Mouse (Mus musculus) brain, embryonic 18.5 days (tissue): ENCODE results near the gene Flt4.
"Not testable (repeated sequence)": the region's sequence is repeated elsewhere in the genome, so short reads cannot be mapped to it uniquely, and the experiment has no call there.

Experiments used
- DNase-seq: peaks from one replicate; pipeline ENCODE4 v3.0.0-alpha.2; 2012; ENCODE audit warnings: low read depth, low spot score

Gene Flt4

GRCm38 (mm10) chr11:49608938-49609867 is at the start of gene Flt4:
TSS of gene Flt4 (plus strand) at chr11:49609263.
- DNase-seq, result not testable (repeated sequence)

GRCm38 (mm10) chr11:49575054-49575453 is 34.0 kb upstream of the Flt4 start:
- not testable (repeated sequence) for DNase-seq

- DNase-seq, result not testable (repeated sequence)
Measured at GRCm38 (mm10) chr11:49580452-49580851, 28.6 kb upstream of the Flt4 start.

GRCm38 (mm10) chr11:49590213-49590612 is 18.9 kb upstream of the Flt4 start:
- no peak for DNase-seq

- DNase-seq, result not testable (repeated sequence)
Measured at GRCm38 (mm10) chr11:49597149-49597548, 11.9 kb upstream of the Flt4 start.

- DNase-seq, result not testable (repeated sequence)
Measured at GRCm38 (mm10) chr11:49608306-49608705, 757 bp upstream of the Flt4 start.

- DNase-seq, result not testable (repeated sequence)
Measured at GRCm38 (mm10) chr11:49609868-49610824, 1.1 kb downstream of the Flt4 start.

GRCm38 (mm10) chr11:49611349-49611748 is 2.3 kb downstream of the Flt4 start:
- DNase-seq, result not testable (repeated sequence)

- no peak for DNase-seq
Measured at GRCm38 (mm10) chr11:49612154-49612553, 3.1 kb downstream of the Flt4 start.

- DNase-seq, result no peak
Measured at GRCm38 (mm10) chr11:49613349-49613748, 4.3 kb downstream of the Flt4 start.

- DNase-seq, result no peak
Measured at GRCm38 (mm10) chr11:49615856-49616725, 7.0 kb downstream of the Flt4 start.

- no peak for DNase-seq
Measured at GRCm38 (mm10) chr11:49618476-49618875, 9.4 kb downstream of the Flt4 start.

- DNase-seq, result no peak
Measured at GRCm38 (mm10) chr11:49621953-49622352, 12.9 kb downstream of the Flt4 start.

GRCm38 (mm10) chr11:49624156-49624555 is 15.1 kb downstream of the Flt4 start:
- no peak for DNase-seq

GRCm38 (mm10) chr11:49625863-49626262 is 16.8 kb downstream of the Flt4 start:
- no peak for DNase-seq

- no peak for DNase-seq
Measured at GRCm38 (mm10) chr11:49626748-49627147, 17.7 kb downstream of the Flt4 start.

GRCm38 (mm10) chr11:49631154-49631553 is 22.1 kb downstream of the Flt4 start:
- no peak for DNase-seq

- no peak for DNase-seq
Measured at GRCm38 (mm10) chr11:49632256-49632655, 23.2 kb downstream of the Flt4 start.

- DNase-seq, result no peak
Measured at GRCm38 (mm10) chr11:49634101-49634500, 25.0 kb downstream of the Flt4 start.

GRCm38 (mm10) chr11:49635671-49636070 is 26.6 kb downstream of the Flt4 start:
- no peak for DNase-seq

GRCm38 (mm10) chr11:49636449-49636848 is 27.4 kb downstream of the Flt4 start:
- DNase-seq, result no peak
